Mouse (Mus musculus) liver, embryonic 14.5 days (tissue): ENCODE data around the gene Fxyd1.

ENCODE experiments used
- CTCF ChIP-seq: IDR thresholded peaks from 2 replicates; pipeline ENCODE4 v1.5.1; 2016; ENCODE audit warnings: antibody characterized with exemption, low read depth, control low read depth
- EP300 ChIP-seq: IDR thresholded peaks from 2 replicates; pipeline ENCODE4 v1.6.1; 2016; ENCODE audit warnings: antibody characterized with exemption, low read depth

DNA sequence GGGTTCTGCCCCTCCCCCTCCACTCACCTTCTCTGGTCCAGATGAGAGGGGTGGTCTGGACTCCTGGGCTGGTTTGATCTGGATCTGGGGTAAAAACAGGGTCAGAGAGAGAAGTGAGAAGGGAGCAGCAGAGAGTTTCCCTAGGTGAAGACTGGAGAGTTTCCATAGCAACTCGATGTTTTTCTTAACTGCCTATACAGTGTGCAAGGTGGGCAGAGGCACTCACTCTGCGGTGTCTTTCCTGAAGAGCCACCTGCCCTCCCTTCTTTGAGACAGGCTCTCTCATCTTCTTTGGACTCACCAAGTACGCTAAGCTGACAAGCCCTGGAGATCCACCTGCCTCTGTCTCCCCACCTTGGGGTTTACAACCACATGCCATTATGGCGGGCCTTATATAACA, 18.0 kb downstream of the Fxyd1 start:
- TF ChIP-seq CTCF (no peak), EP300 (no peak)
